29 mouse cellular contexts compared by ENCODE assay signal in genomic region chr19:55221208-55221607, GRCm38 (mm10). TPM values are rescaled to one million over a fixed set of nuclear protein-coding genes. Genes with fewer than 3 reads are reported as not detected.
DNase-seq lines count a peak whose midpoint lies in the region; ATAC-seq and TF ChIP-seq lines count a peak whose summit lies in the region.
"Had no signal": no experiment of that assay in that cellular context is flagged by ENCODE, and none has a peak within 500 bp of the region (broad histone marks: within the 10 kb centered on the region; RNA-seq: fewer than 3 reads in every experiment).

No protein-coding gene starts in this region.

- H3K27ac ChIP-seq in left cerebral cortex, adult 2 months = peak overlapping the region; percentile 59
- H3K27ac ChIP-seq: embryonic facial prominence, embryonic 10.5 days; embryonic facial prominence, embryonic 15.5 days; forebrain, embryonic 12.5 days; hindbrain, embryonic 12.5 days; kidney, postnatal 0 days; limb, embryonic 10.5 days; limb, embryonic 15.5 days had no signal

- TF ChIP-seq CTCF in left cerebral cortex, adult 2 months (IDR thresholded peaks at IDR 0.05) = no peak

- intact Hi-C loops in left cerebral cortex, adult 2 months (cut with DNase I) = no loop called here
- intact Hi-C loops in heart, postnatal 10 days (cut with DNase I) = no loop called here

- peak; percentile 62 for ATAC-seq in frontal cortex, adult (ENCODE audit: low TSS enrichment)
- ATAC-seq: forebrain, postnatal 0 days; intestine, embryonic 16.5 days; liver, postnatal 0 days; midbrain, embryonic 16.5 days had no signal

- H3K4me3 ChIP-seq in left cerebral cortex, adult 2 months = no peak overlapping the region
- H3K4me3 ChIP-seq: embryonic facial prominence, embryonic 10.5 days; embryonic facial prominence, embryonic 15.5 days; forebrain, embryonic 12.5 days; hindbrain, embryonic 12.5 days; limb, embryonic 10.5 days; limb, embryonic 15.5 days had no signal

- DNase-seq in frontal cortex, postnatal 25 days (ENCODE audit: low spot score in 2 of 2) = no peak
- peak; percentile 32 to 38 for DNase-seq in left cerebral cortex, adult 2 months (ENCODE audit: extremely low spot score in 1 of 2, low spot score in 2 of 2)
- no peak for DNase-seq in left cerebral cortex, adult 11 months (ENCODE audit: low spot score)
- DNase-seq in right cerebral cortex, adult 2 months (ENCODE audit: low spot score in 2 of 2) = peak; percentile 56 to 66
- no peak for DNase-seq in right cerebral cortex, postnatal 4 days
- DNase-seq in heart, postnatal 10 days = no peak
- DNase-seq: adrenal gland, adult 8-10 months; cerebellum, adult 8-10 months; cerebellum, postnatal 25 days; forebrain, postnatal 0 days; gastrocnemius, postnatal 14 days; kidney, adult 8-10 months; kidney, postnatal 4 days; liver, postnatal 0 days; lung, postnatal 36 days had no signal

RNA-seq across cellular contexts. Expression of gene Gucy2g, which starts 19.8 kb away (rescaled TPM):
- 1 to 10 TPM; 3.3 to 3.5 TPM for total RNA-seq in left cerebral cortex, adult 2 months (2021)
- under 1 TPM in 1 of 2 experiments, not detected in 1; 0.07 TPM for total RNA-seq in heart, postnatal 10 days (2021)
- total RNA-seq: adrenal gland, adult 8-10 months; CH12.LX; granulocyte monocyte progenitor cell, adult 5-6 weeks; megakaryocyte, adult 5-6 weeks; neutrophil, adult 5-6 weeks had no signal

RNA-seq across cellular contexts. Expression of gene Acsl5, which starts 30.5 kb away (rescaled TPM):
- total RNA-seq in left cerebral cortex, adult 2 months (2021) = 10 to 100 TPM; 52.0 to 57.0 TPM
- total RNA-seq in heart, postnatal 10 days (2021) = 10 to 100 TPM; 17.0 to 18.9 TPM

RNA-seq across cellular contexts. Expression of gene Tectb, which starts 40.7 kb away (rescaled TPM):
- not detected for total RNA-seq in left cerebral cortex, adult 2 months (2021)
- under 1 TPM in 1 of 2 experiments, not detected in 1; 0.31 TPM for total RNA-seq in heart, postnatal 10 days (2021)
- total RNA-seq: CH12.LX; forebrain, postnatal 0 days; granulocyte monocyte progenitor cell, adult 5-6 weeks; megakaryocyte, adult 5-6 weeks; neutrophil, adult 5-6 weeks had no signal

Comparison
In these comparisons a context has a peak if more than half of its experiments do, and no peak if none do; other contexts are left out.
1. DNase-seq: peak in left cerebral cortex, adult 2 months (2 of 2) and right cerebral cortex, adult 2 months (2 of 2); none in frontal cortex, postnatal 25 days (0 of 2), left cerebral cortex, adult 11 months (single experiment), right cerebral cortex, postnatal 4 days (single experiment) and heart, postnatal 10 days (0 of 2).
2. RNA of gene Gucy2g, which starts 19.8 kb away (total RNA-seq): 3.3 to 3.5 TPM in left cerebral cortex, adult 2 months; 0.07 TPM in heart, postnatal 10 days; every median in the first group is over 4 times any median in the second.